Mouse (Mus musculus) retina, postnatal 1 day (tissue): ENCODE data around the gene Tet3.
A peak's percentile ranks its signal among the peaks of the same experiment; 100 is the strongest.

ENCODE experiments used
- DNase-seq: peaks from one replicate; pipeline ENCODE4 v3.0.0-alpha.2; 2012

The Tet3 gene

DNA sequence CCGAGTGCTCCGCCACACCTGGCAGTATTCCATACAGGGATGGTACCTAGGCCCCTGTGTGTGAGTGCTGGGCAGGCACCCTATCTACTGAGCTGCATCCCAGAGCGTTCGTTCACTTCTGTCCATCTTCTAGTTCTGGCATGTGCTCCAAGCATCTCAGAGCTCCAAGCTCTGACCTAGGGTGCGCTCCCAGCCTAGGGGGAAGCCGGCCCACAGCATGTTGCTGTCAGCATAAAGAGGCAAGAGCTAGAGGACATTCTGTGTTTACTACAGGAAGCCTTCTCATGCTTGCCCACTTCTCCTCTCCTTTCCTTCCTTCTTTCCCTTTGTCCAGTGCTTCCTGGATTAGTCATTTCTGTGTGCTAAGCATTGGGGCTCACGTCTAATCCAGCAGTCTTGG is 16.5 kb upstream of the Tet3 start:
- DNase-seq, result no peak

DNA sequence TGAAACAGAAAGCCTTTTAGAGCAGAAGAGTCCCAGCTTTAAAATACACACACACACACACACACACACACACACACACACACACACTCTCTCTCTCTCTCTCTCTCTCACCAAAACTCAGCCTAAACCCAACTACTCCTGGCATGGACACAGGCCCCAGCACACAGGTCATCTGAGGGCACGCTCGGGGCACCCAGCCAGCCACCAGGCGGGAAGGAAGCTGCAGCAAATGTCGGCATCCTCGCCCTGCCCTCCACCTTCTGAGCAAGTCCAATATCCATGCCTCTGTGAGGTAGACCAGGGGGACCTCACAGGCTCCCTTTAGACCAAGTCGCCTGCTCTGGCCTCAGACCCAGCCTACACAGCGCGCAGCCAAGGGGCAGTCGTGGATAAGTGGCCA is 14.4 kb upstream of the Tet3 start:
- DNase-seq, result no peak

DNA sequence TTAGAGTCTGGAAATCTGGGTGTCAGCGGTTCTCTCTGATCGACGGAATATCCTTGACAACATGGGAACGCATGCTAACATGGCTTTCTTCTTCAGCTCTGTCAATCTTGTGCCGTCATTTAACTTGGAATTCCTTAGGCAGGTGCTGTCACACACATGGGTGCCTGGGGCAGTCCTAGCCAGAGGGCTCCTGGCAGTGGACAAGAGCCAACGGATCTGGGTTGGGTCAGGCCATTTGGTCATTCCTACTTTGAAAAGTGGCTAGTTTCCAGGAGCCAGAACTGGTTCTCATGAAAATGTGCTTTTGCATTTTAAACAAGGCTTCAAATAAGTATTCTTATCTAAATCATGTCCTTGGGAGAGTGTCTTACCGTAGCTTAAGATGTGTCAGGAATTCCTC is 12.9 kb upstream of the Tet3 start:
- no peak for DNase-seq

DNA sequence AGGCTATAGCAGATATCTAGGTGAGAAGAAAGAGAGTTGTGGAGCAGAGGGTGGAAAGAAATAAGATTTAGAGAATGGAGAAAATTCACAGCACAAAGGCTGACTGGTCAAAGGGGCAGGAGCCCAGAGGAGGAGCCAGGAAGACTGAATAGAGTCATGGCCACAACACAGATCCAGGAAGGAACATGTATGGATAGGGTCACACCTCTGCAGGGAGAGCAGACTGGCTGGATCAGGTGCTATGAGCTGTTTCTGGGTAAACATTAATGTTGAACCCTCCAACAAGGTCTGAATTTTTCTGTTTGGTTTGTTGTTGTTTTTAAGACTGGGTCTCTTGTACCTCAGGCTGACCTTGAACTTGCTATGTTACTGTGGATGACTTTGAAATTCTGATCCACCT is 5.1 kb upstream of the Tet3 start:
- DNase-seq, result no peak

DNA sequence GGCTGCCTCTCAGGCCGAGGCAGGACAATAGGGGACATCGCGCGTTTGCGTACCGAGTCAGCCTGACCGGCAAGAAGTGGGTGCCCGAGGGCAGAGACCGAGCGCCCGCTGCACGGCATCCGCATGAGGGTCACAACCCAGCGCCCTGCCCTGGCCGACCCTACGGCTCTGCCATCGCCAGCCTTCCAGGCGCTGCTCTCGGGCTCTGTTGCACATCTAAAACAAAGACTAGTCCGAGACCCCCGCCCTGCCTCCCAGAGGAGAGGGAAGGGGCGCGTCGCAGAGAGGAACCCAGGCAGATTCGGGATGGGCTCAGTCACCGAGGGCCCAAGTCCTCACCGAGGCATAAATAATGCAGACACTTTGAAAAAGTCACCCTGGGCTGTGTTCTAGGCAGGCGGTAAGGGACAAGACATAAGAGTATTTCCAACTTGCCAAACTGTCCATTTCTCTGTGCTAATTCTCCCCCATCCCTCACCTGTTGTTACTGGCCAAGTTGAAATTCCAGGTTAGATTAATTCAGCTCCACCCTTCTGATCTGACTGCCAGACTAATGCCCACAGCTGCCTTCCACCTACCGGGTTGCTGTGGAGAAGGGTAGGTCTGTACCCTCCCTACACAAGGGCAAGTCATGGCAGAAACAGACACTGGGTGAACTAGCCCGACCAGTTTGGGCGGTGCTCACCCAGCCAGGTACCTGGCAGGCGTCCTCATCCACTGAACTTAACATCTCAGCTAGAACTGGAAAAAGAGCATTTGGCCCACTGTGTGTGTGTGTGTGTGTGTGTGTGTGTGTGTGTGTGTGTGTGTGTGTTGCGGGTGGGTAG is 1.7 kb downstream of the Tet3 start:
- no peak for DNase-seq

DNA sequence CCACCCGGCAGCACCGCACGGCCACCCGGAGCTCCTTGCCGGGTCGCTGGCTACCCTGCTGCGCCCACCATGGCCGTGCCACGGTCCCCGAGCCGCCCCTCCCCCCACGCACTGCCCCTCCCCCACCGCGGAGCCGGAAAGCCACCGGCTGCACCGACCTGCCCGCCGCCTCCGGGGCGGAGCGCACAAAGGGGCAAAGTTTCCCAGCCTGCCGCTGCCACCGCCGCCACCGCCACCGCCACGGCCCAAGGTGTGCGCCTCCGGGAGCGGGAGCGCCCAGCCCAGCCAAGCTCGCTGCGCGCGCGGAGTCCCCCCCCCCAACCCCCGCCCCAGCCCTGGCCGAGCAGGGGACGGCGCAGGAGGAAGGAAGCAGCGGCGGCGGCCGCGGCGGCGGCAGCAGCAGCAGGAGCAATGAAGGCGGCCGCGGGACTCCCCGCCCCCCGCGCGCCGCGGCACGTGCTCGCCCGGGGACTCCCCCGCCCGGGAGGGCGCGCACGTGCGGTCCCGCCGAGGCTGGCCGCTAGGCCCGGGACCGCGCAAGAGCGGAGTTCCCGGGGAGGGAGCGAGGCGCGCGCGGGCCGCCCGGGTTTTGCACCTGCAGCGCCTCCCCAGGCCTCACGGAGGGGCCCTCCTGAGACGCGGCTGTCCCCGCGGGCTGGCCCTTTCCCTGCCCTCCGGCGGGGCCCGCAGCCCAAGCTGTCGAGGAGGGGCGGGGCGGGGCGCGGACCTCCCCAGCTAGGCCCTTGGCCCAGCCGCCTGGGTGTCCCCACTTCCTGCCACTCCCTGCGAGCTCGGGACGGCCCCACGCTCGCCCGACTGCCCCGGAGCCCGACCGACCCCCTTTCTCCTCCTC is 2.5 kb downstream of the Tet3 start:
- peak; percentile 87 for DNase-seq

DNA sequence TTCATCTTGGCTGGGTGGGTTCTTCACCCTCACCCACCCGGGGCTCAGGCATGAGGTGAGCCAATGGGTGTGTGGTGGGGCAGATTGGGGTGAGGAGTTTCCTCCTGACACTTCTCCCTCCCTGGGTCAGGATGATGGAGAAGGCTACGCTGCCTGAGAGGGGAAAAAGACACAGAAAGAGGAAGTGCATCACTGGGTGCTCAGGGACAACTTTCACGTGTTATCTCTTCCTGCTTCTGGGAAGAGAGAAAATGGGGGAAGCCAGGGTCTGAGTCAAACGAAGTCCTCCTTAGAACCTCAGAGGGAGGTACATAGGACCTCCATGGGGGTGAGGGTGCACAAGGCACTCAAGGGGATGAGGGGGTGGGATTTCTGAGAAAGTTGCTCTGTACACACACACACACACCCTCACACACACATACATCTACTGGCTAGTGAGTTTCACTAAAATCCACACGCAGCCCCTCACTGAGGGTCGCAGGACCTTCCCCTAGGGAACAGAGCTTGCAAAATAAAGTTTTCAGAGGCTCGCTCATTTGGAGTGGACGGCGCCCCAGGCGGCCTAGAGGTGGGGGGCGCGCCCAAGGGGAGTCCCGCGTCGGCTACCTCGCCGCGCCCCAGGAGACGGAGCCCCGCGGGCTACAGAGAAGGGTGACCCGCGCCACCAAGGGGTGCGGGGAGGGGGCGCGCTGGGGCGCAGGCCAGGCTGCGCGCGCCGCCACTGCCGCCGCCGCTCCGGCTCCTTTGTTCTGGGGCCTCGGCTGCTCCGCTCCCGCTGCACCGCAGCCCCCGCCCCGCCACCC is 3.4 kb downstream of the Tet3 start:
- peak; percentile 69 for DNase-seq

DNA sequence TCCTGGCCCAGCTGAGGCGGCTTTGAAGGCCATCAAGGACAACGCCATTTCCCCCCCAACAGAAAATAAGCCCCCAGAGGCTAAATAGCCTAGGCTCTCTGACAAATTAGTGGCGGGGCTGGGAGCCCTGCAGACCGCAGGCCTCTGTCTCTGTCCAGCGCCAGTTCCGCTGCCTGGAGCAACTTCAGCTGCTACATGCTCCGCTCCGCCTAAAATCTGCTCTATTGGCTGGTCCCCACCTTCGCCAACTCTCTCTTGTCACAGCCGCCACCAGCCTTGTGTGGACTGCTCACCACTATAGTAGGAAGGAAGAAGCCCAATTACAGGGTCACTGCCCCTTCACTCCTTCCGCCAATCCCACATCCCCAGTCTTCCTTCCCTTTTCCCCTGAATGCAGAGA is 5.2 kb downstream of the Tet3 start:
- peak; percentile 29 for DNase-seq

DNA sequence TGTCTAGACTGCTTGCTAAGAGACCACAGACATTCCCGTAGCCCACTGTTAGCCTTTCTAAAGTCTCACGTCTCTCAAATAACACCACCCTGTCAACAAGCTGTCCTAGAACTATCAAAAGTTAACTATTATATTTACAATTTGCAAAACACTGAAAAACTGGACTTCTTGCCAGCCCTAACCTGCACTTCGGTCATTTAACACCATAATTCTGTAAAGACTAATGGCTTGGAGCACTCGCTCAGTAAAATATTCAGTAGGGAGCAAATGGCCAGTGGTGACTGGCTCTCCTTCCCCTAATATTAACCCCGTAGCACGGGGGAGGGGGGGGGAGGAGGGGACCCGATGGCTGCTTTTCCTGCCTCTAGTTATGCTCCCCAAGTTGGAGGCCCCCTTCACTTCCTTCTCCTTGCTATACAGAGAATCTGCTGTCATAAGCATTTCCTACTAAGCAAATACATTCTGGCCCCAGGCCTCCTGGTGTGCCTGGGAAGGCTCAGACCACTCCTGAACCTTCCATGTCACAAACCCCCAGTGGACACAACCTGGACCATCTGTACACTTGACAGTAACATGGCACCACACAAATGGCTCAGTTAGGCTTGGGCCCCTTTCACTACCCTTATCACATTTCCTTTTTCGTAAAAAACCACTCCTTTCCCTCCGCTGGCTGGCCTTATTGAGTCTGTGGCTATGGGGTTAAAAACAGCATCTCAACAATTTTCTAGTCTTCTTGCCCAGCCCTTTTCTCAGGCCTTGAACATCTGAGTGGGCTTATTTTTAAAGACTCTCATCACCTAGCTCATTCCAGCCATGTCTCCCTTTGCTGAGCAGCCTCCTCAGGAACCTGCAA is 8.2 kb downstream of the Tet3 start:
- DNase-seq, result no peak

DNA sequence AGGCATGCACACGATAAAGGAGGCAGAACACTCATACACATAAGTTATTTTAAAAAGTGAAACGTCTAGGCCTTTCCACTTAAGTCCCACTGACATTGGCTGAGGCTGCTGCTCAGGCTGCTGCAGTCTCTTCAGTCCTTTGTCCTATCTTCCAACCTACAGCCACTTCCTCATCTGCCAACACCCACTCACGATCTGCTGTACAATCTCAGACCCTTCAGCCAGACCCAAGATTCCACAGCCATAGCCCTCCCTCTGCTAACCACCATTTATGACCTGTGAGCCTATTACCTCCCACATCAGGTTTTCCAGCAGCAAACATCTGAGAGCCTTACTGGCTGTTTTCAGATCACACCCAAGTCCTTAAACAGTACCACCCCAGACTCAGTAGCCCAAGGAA is 9.4 kb downstream of the Tet3 start:
- no peak for DNase-seq

DNA sequence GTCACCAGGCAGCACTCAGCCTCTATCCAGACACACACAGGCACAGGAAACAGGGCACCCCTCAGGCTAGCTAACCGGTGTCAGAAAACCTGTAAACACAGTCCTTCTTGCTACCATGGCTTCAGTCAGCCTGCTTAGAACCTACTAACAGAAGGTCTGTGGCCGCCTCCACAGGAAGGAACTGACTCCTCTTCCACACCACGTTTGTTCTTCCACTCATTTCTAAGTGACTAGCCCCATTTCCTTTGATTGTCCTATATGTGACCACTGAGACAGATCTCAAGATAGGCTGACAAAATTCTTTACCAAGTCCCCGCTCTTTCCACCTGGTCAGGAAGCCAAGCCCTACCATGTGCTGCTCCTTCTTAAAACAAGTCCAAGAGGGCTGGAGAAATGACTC is 10.0 kb downstream of the Tet3 start:
- no peak for DNase-seq

DNA sequence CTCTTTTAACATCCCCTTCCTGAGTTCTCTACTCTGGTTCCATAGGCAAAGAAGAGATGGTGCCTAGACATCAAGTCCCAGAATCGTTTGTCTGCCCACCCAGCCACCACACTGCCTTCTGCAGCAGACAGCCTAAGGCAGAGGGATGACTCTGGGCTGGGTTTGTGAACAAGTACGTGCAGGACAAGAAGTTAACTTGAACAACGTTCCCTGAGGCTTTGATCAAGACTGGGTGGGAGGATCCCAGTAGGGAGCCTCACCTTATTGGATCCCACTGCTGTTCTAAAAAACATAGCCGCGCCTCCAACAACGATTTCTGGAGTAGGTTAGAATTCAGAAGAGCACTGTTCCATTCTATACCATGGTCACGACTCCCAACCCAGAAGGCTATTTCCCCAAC is 11.9 kb downstream of the Tet3 start:
- DNase-seq, result no peak

DNA sequence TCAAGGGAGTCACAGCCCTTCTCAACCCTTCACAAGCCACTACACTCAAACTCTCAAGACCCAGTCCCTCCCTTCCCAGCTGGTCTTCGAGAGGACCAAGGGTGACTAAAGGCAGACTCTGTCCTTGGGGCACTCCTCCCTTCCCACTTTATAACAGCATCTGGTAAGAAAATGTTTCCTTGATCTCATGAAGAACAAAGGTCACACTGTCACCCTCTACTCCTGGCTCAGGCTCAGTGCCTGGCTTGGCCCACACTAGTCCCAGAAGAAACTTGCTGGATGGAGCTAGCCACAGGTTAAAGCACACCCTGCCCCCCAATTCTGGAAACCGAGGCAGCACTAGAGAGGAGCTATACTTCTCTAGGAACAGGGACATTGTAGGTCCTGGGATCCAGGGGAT is 13.1 kb downstream of the Tet3 start:
- no peak for DNase-seq

DNA sequence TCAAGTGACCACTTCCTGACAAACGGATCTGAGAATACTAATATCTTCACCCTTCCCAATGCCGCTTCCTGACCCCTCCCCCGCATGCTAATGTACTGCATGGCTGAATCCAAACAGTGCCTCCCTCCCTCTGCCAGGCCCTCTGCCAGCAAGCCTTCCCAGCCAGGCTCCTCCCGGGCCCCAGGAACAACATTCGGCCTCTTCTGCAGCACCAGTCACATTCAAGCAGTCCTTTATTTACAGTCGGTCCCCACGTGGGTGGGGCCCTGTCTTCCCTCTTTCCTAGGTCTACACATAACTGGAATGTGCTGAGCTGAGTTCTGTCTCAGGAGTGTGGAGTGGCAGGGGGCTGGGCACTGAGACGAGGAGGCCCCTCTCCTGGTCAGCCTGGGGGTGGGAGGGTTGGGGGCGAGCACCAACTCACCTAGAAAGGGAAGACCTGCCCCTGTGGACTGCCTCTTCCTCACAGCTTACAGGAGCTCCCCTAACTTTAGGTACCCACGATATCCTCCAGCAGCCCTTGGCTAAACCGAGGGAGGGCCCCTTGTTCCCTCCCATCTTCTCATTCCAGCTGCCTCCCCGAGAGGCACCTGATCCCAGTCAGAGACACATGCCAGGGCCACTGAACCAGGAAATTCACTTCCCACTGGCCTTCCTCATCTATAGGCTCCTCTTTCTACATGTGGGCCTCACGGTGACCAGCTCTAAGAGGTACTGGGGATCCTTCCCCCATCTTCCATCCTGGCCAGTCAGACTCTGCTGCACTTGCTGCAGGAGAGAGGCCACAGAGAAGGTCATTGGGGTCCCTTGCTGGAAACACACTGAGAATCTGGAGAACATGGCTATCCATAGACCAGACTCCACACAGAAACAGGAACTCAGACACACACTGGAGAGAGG is 15.2 kb downstream of the Tet3 start:
- peak; percentile 88 for DNase-seq

DNA sequence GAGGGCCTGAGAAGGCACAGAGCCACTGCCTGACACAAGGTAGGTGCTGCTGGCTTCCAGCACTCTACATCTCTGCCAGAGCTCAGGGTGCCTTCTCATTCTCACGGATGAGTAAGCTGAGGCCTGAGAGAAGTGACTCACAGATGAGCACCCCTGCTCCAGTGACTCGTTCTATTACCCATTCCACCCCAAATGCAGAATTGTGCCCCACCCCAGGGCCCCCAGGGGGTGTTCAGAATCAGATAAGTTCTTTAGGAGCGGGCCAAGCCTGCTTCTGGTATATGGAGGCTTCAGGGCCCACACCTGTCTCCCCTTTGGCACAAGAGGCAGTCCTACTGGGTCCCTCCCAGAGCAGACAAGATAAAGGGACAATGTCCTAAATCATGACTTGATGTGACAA is 16.2 kb downstream of the Tet3 start:
- DNase-seq, result no peak

DNA sequence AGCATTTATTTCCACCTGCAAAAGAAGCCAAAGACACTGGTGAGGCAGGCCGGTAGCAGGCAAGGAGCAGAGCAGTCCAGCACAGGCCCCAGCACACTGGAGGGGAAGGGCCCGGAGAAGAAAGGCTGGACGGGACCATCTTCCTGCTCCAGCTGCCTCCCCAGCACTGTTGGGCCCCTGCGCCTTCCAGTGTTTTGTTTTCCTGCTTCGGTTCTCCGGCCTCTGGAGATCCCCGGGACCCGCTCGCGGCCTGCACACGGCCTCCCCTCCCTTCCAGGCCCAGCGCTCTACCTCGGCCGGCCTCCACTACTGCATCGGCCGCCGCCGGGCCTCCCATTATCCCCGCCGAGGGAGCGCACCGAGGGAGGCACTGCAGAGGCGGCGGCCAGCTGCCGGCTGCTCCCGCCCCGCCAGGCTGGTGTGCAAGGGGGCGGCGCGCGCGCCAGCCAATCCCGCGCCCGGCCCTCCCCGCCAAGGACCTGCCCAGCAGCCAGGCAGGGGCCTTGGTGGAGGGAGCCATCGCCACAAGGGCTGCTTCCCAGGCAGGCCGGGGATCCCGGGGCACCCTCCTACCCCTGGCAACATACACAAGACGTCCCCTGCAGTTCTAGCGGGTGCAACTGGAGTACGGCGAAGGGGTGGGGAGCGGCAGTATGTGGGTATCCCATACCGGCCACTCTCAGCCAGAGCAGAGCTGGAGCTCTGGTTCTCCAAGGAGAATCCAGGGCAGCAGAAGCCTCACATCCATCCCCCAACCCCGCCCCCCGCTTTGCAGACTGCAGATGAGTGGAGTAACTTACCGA is 17.4 kb downstream of the Tet3 start:
- peak; percentile 93 for DNase-seq

DNA sequence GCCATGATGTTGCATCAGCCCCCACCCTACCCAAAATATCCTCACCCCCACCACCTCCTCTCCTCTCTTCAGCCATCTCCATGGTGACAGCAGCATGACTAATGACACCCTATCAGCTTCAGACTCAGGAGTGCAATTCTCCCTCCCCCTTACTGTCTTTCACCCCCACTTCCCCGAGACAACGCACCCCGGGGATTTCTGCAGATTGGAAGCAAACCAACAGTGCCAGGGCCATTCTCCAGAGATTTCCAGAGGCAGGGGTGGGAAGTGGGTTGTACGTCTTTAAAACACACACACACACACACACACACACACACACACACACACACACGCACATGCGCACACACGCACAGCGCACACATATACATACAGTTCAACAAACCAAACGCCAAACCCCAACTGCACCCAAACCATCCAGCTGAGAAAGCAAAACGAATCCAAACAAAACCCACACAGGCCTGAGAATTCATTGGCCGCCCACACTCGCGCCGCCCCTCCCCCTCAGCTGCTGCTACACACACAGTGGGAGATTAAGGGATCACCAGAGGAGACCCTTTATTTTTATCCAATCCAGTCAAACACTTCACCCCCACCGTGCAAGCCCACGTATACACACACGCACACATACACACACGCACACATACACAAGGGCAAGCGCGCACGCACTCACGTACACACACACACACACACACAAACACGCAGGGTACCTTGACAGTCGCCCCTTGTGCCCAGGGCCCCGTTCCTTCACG is 18.2 kb downstream of the Tet3 start:
- peak; percentile 89 for DNase-seq

DNA sequence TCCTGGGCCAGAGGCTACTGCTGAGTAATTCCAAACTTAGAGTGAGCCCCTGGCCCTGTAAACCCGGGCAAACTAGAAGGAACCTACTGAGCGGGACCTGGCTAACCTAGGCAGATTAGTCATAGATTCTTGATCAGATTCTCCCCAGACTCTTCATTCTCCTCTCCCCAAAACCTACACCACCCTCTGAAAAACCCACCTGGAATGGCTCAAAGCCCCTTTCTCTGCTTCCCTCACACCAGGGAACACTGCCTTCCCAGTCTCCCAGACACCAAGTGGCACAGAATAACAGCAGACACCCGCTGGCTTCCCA is 18.7 kb downstream of the Tet3 start:
- no peak for DNase-seq

DNA sequence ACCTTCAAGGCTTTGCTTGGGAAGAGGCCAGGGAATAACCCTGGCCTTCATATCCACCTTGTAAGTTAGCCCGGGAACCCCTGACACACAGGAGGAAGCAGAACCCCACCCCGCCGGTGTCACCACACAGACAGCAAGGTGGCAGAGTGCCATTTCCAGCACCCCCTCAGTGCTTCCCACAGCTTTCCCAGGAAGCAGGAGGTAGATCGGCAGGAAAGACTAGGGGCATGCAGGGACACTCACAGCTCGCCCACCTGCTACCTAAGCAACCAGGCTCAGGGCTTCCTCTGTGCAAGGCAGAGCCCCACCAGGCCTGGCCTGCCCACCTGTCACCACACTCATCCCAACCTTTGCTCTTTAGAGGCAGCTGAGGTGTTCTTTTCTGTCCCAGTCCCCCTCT is 19.1 kb downstream of the Tet3 start:
- no peak for DNase-seq
